Mouse (Mus musculus) liver, embryonic 16.5 days (tissue): ENCODE results near the gene Wdr13. TPM values are rescaled to one million over a fixed set of nuclear protein-coding genes. Genes with fewer than 3 reads are reported as not detected.

Experiments
- ATAC-seq: fragments of 200-750 bp; cut with Nextera tagmentation; 2 replicates; pipeline ENCODE4 v1.8.0; 2017; ENCODE audit warnings: low read depth, mild to moderate bottlenecking, moderate number of reproducible peaks, moderate library complexity
- H3K27ac ChIP-seq: fragments of 300-500 bp; sonication (generic); 2 replicates; pipeline ENCODE4 v1.5.1; 2014; ENCODE audit warnings: mild to moderate bottlenecking, low read length
- H3K27me3 ChIP-seq: fragments of 300-500 bp; sonication (generic); 2 replicates; pipeline ENCODE4 v1.6.1; 2014; ENCODE audit warnings: low read depth, low read length, mixed read lengths; ENCODE audit not compliant: control insufficient read depth, insufficient read depth
- H3K36me3 ChIP-seq: fragments of 300-500 bp; sonication (generic); 2 replicates; pipeline ENCODE4 v1.6.1; 2014; ENCODE audit warnings: mild to moderate bottlenecking; ENCODE audit not compliant: control insufficient read depth, insufficient read depth
- H3K4me1 ChIP-seq: fragments of 300-500 bp; sonication (generic); 2 replicates; pipeline ENCODE4 v1.6.1; 2014; ENCODE audit warnings: low read depth, low read length, mixed read lengths; ENCODE audit not compliant: control insufficient read depth
- H3K4me2 ChIP-seq: fragments of 300-500 bp; sonication (generic); 2 replicates; pipeline ENCODE4 v1.6.1; 2014; ENCODE audit warnings: low read depth, low read length, mixed read lengths
- H3K4me3 ChIP-seq: fragments of 300-500 bp; sonication (generic); 2 replicates; pipeline ENCODE4 v1.5.1; 2014; ENCODE audit warnings: low read depth, mild to moderate bottlenecking, low read length
- H3K9ac ChIP-seq: fragments of 300-500 bp; sonication (generic); 2 replicates; pipeline ENCODE4 v1.6.1; 2014; ENCODE audit warnings: low read depth, low read length
- H3K9me3 ChIP-seq: fragments of 300-500 bp; sonication (generic); replicated peaks from 2 replicates; pipeline ENCODE4 v1.6.1; 2016; ENCODE audit warnings: low read length; ENCODE audit not compliant: control insufficient read depth
- WGBS: fragments of 180-500 bp; shearing (Covaris S2); extraction: QIAGEN DNeasy Blood & Tissue Kit; methylation state at CpG from one replicate; pipeline ENCODE4 v1.1.7; 2014; ENCODE audit not compliant: insufficient replicate concordance; 5-methylcytosine and 5-hydroxymethylcytosine counted together
- polyA plus RNA-seq: library from polyadenylated mRNA; unstranded; fragments of >200 nt; fragmentation: Nextera tagmentation; extraction: Ambion mirVana; gene quantifications from 2 replicates; pipeline ENCODE4 v1.2.1, GENCODE M21; 2015

Wdr13 gene
- polyA plus RNA-seq, 1 experiment from 2014 or later, result 6.5 TPM

DNA sequence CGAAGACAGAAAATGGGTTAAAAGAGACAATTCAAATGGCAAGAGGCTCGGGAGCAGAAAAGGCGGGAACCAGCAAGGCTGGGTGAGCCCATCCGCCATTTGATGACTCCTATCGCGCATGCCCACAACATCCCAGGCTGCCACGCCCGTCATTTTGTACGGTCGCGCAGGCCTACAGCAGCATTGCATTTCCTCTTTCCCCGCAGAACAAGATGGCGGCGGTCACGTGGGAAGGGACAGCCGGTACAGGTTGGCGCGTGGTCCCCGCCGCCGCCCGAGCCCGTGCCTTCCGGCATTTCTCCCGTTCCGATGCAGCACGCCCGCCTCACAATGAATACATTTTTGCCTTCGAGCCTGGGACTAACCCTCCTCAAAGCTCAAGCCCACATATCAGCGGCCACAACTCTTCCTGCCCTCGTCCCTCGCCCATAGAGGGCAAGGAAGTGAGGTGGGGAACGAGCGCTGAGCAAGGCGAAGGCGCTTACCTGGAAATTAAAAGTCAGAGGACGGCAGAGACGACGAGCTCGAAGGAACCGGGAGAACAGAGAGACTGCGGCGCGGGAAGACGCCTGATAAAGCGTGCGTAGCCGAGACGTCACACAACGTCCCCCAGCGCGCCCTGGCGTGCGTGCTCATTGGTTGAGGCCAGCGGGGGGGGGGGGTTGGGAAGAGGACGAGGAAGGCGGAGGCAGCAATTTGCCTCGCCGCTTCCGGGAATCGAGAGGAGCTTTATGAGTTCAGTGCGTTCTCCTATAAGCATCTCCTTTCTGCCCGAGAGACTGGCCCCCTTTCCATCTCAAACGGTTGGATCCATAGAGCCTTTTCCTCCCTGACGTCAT, 12.7 kb upstream of the Wdr13 start, which contains the start of gene Rbm3:
TSS of gene Rbm3 (minus strand) at position 728 of the 839 bp plus-strand sequence.
- Histone ChIP-seq H3K4me1 (peaks cover 9% of the 10 kb centered on the region), H3K4me3 (peak within 1 kb of the TSS; percentile 83), H3K27ac (peak within 1 kb of the TSS; percentile 95), H3K9ac (peak within 1 kb of the TSS; percentile 72), H3K27me3 (no peaks in the 10 kb centered on the region), H3K4me2 (peak within 1 kb of the TSS; percentile 77), H3K36me3 (peaks cover 29% of the 10 kb centered on the region), H3K9me3 (no peaks in the 10 kb centered on the region)
- ATAC-seq, result peak; percentile 95
- WGBS, result 18% methylated on average over 61 of the region's 65 CpGs

DNA sequence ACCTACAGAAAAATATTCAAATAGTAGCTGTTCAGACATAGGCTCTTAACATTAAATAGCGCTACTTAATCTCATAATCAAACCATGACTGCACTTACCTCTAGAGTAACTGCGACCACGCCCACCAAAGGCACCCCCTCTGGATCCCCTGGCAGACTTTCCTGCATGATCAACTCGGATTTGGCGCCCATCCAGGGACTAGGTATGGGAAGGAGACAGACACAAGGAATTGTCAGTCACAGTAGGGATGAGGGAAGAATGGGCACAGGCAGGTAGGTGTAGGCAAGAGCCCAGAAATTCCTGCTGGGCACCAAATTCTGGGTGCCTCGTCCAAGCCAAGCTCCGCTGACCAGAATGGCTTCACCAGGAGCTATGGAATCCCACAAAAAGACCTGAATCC, 11.1 kb upstream of the Wdr13 start:
- no peaks in the 10 kb centered on the region for H3K27me3 ChIP-seq
- no peaks in the 10 kb centered on the region for H3K9me3 ChIP-seq
- H3K4me2 ChIP-seq, result peak overlapping the region; percentile 77
- peak overlapping the region; percentile 72 for H3K9ac ChIP-seq
- peaks cover 36% of the 10 kb centered on the region for H3K36me3 ChIP-seq
- 51% methylated on average over 7 of the region's 7 CpGs for WGBS
- no peak for ATAC-seq
- no peak overlapping the region; the same call in 1 of the 2 replicates for H3K27ac ChIP-seq
- peaks cover 9% of the 10 kb centered on the region for H3K4me1 ChIP-seq
- H3K4me3 ChIP-seq, result peak overlapping the region; percentile 83

DNA sequence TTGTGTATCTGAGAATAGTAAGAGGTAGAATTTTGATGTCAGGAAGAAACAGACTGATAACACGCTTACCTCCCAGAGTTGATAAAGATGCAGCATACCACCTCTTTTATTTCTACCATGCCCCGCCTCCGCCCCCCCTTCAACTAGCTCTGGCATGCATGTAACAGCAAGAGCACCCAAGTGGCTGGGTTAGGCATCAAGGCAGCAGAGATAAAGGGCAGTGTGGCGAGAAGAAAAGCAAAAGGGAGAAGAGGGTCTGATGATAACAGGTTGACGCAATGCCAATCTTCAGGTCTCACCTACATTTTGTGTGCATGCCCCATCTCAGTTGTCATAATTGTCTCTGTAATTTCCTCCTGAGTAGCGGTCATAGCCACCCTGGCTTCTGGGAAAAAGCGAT, 10.3 kb upstream of the Wdr13 start:
- no peak for ATAC-seq
- 52% methylated on average over 7 of the region's 7 CpGs for WGBS
- 0 out of 2 replicates have a peak overlapping the region, but pooled peaks have one; percentile 21 for H3K4me3 ChIP-seq
- no peak overlapping the region for H3K9ac ChIP-seq
- no peak overlapping the region for H3K27ac ChIP-seq
- no peaks in the 10 kb centered on the region for H3K27me3 ChIP-seq
- peaks cover 9% of the 10 kb centered on the region for H3K4me1 ChIP-seq
- peaks cover 36% of the 10 kb centered on the region for H3K36me3 ChIP-seq
- H3K4me2 ChIP-seq, result peak overlapping the region; percentile 77
- no peaks in the 10 kb centered on the region for H3K9me3 ChIP-seq

DNA sequence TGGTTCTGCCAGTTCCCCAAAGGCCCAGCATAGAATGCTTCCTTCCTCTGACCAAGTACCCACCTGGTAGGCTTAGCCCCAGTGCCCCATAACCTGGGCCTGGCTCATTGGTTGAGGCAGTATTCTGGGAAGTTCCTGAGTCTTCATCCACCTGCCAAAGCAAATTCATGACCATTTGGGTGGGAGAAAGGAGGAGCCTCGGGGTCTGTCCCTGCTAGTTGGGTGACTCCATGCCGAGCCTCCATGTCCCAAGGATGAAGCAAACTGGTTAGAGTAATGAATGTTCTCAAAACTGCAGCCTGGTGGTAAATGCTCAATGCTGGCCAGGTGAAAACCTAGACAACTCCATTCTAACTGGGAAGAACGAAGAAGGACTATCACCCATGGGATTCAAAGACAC, 8.4 kb upstream of the Wdr13 start:
- peaks cover 6% of the 10 kb centered on the region for H3K4me1 ChIP-seq
- H3K9me3 ChIP-seq, result no peaks in the 10 kb centered on the region
- H3K27me3 ChIP-seq, result no peaks in the 10 kb centered on the region
- 55% methylated on average over 3 of the region's 3 CpGs for WGBS
- no peak overlapping the region for H3K27ac ChIP-seq
- peaks cover 36% of the 10 kb centered on the region for H3K36me3 ChIP-seq
- no peak for ATAC-seq
- no peak overlapping the region for H3K4me2 ChIP-seq
- H3K9ac ChIP-seq, result no peak overlapping the region
- H3K4me3 ChIP-seq, result no peak overlapping the region

DNA sequence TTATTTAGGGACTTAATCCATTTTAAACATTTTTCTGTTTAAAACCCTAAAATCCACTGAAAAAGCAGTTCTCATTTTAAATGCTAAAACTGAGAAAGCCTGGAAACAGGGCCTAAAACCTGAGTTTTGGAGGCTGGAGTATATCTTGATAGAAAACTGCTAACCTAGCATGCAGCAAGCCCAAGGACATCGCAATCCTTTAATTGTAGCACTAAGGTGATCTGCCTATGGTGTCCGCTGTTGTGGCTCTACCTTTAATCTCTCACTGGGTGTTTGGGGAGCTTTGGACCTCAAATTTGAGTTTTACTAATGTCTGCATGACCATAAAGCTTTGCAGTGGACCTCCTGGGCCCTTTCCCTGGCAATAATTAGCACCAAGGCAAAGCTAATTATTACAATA, 7.8 kb upstream of the Wdr13 start:
- no peak overlapping the region for H3K9ac ChIP-seq
- H3K4me3 ChIP-seq, result no peak overlapping the region
- H3K9me3 ChIP-seq, result no peaks in the 10 kb centered on the region
- no peak overlapping the region for H3K27ac ChIP-seq
- no peak for ATAC-seq
- H3K36me3 ChIP-seq, result peaks cover 36% of the 10 kb centered on the region
- H3K4me1 ChIP-seq, result peaks cover 6% of the 10 kb centered on the region
- no peaks in the 10 kb centered on the region for H3K27me3 ChIP-seq
- 88% methylated on average over 2 of the region's 2 CpGs for WGBS
- H3K4me2 ChIP-seq, result no peak overlapping the region

DNA sequence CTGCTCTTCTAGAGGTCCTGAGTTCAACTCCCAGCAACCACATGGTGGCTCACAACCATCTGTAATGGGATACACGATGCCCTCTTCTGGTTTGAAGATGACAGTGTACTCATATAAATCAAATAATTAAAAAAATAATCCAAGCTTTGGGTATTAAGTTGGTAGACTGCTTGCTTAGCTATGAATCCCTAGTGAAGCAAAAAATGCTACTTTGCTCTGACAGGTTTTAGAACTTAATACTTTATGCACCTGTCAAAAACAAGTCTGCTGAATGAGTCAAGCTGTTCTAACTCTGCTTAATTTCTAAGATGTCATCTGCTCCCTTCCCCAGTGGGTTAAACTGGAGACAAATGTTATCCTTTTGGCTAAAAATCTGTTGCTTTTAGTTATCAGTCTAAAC, 6.8 kb upstream of the Wdr13 start:
- no peak for ATAC-seq
- 48% methylated on average over 1 of the region's 1 CpGs for WGBS

DNA sequence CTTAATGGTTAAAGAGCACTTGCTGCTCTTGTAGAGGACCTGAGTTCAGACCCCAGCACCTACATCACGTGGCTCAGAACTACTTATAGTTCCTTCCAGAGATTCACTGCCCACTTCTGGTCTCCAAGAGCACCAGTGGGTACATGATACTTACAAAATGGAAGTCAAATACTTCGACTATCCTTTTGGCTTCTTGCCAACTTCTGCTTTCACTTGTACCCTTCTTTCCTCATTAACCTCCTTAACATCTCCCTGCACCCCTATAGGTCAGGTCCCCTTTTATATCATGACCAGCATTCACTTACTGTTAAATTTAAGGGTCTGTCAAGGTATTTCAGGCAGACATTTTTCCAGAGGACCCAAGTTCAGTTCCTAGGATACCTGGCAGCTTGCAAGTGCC, 3.2 kb upstream of the Wdr13 start:
- no peaks in the 10 kb centered on the region for H3K27me3 ChIP-seq
- H3K4me1 ChIP-seq, result peaks cover 9% of the 10 kb centered on the region
- 24% methylated on average over 2 of the region's 2 CpGs for WGBS
- H3K9me3 ChIP-seq, result no peaks in the 10 kb centered on the region
- ATAC-seq, result no peak
- no peak overlapping the region for H3K27ac ChIP-seq
- no peak overlapping the region for H3K4me3 ChIP-seq
- no peak overlapping the region for H3K4me2 ChIP-seq
- peaks cover 12% of the 10 kb centered on the region for H3K36me3 ChIP-seq
- H3K9ac ChIP-seq, result no peak overlapping the region

More for the DNA sequence above, 6.8 kb upstream of the Wdr13 start:
- Histone ChIP-seq H3K27ac (no peak overlapping the region), H3K27me3 (no peaks in the 10 kb centered on the region), H3K9me3 (no peaks in the 10 kb centered on the region), H3K4me1 (peaks cover 6% of the 10 kb centered on the region), H3K4me3 (no peak overlapping the region), H3K36me3 (peaks cover 35% of the 10 kb centered on the region), H3K4me2 (no peak overlapping the region), H3K9ac (no peak overlapping the region)

DNA sequence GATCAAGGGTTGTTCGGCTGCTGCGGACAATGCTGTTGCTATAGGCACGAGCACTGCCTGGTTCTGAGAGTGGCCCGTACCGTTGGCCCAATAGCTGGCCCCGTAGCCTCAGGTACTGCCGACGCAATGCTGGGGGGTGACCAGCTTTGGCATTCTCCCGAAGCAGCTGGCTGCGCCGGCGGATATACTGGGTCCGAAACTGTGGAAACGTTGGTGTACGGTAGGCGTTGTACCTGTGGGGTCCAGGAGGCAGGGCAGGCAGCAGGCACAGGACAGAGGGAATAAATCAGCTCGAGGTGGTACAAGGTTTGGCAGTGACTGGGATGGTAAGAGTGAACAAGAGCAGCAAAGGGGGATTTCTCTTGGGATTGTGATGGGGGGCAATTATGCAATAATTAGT, 1.3 kb downstream of the Wdr13 start:
- WGBS, result 79% methylated on average over 17 of the region's 17 CpGs

DNA sequence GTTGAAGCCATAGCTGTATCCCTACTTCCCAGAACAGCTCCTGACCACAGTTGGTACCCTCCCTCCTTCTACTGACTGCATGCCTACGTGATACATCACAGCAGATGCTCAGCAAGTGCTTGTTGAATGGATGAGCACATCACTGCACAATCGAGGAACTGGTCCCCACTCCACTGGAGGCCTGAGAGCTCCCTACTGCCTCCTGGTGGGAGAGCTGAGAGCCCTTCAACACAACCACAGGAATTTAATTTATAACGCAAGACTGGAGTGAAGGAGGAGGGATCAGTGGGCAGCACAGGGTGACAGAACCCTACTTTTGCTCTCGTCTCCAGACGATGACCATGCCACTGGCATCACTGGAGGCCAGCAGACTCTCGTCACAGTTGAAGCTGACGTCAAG, 7.5 kb downstream of the Wdr13 start:
- Histone ChIP-seq H3K4me2 (no peak overlapping the region), H3K4me1 (no peaks in the 10 kb centered on the region), H3K9me3 (no peaks in the 10 kb centered on the region), H3K36me3 (no peaks in the 10 kb centered on the region), H3K9ac (no peak overlapping the region), H3K27me3 (no peaks in the 10 kb centered on the region), H3K4me3 (no peak overlapping the region), H3K27ac (no peak overlapping the region)
- whole genome bisulfite sequencing, result 67% methylated on average over 7 of the region's 7 CpGs
- ATAC-seq, result no peak

More for the DNA sequence above, 1.3 kb downstream of the Wdr13 start:
- Histone ChIP-seq H3K27me3 (no peaks in the 10 kb centered on the region), H3K27ac (peak overlapping the region; percentile 99), H3K36me3 (no peaks in the 10 kb centered on the region), H3K9ac (peak overlapping the region; percentile 41), H3K9me3 (no peaks in the 10 kb centered on the region), H3K4me2 (peak overlapping the region; percentile 83), H3K4me3 (peak overlapping the region; percentile 72), H3K4me1 (peaks cover 9% of the 10 kb centered on the region)
- ATAC-seq, result no peak
